Mouse (Mus musculus) CD4-positive helper T cell, adult 2 months (primary cell): ENCODE data around the gene Ccdc134.

Experiments used
- DNase-seq: peaks from one replicate; pipeline ENCODE4 v3.0.0-alpha.2; 2012; ENCODE audit warnings: low read depth, missing footprints, low spot score

Gene Ccdc134

DNA sequence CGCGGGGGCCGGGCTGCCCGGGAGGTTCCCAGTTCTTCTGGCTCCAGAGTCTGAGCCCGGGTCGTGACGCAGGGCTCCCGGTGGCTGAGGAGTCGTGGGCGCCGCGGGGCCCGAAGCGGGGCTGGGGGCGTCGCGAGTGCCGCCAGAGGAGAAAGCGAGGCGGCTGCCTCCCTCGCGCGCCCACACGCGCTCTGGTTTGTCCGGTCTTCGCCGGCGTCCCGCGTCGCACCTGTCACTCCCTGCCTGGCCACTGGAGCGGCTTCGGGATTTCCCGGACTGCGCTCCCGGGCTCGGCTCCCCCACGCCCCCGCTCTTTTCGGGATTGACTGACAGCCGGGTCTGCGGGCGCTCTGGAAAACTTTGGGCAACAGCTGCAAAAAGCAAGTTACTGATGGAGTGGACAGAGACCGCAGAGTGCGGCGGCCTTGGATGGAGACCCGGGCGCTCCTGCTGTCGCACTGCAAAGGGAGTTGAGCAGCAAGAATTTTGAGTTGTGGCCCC, 19.9 kb downstream of the Ccdc134 start:
- peak; percentile 65 for DNase-seq

DNA sequence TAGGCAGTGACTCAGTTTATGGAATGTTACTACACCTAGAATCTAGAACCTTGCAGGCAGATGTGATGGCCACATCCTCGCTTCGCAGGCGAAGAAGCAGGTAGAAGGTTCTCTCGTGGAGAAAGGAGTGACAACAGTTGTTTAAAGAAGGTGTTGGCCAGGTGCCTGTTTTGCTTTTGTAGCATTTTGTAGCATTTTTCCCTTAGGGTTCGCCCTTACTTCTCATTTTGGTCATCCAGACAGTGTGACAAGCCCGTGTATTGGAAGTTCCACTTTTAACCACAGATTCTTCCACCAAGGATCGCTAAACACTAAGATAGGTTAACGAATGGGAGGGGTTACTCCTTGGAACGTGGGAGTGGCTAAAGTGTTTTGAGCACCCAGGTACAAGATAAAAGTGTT, 20.8 kb downstream of the Ccdc134 start:
- DNase-seq: peak; percentile 60

DNA sequence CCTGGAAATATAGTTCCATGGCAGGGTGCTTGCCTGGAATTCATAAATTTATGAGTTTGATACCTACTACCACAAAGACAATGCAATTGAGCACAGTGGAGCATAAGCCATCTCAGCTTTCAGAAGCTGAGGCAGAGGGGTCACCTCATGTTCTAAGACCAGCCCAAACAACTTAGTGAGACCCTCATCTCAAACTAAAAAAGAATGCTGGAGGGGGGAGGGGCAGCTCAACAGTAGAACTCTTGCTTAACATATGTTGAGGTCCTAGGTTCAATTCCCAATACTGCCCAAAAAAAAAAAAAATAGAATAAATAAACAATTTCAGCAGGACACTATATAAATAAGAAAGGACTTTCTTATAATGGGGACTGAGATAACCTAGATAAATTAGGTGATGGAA, 22.3 kb downstream of the Ccdc134 start:
- no peak for DNase-seq

DNA sequence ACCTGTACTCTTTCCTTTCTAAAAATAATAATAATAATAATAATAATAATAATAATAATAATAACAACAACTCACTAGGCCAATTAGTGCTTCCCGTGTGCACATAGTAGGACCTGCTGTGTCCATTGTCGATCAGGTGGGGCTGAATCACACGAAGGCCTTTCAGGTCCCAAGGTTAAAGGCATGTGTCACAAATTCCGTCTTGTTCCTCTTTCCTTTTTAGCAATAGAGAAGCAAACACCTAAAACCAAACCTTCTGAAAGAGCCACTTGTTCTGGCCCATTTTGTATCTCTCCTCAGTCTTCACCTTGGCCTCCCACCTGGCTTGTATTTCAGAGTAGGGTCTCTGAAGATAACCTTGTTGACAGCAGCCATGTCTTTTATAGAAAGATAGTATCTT, 23.5 kb downstream of the Ccdc134 start:
- DNase-seq: no peak

DNA sequence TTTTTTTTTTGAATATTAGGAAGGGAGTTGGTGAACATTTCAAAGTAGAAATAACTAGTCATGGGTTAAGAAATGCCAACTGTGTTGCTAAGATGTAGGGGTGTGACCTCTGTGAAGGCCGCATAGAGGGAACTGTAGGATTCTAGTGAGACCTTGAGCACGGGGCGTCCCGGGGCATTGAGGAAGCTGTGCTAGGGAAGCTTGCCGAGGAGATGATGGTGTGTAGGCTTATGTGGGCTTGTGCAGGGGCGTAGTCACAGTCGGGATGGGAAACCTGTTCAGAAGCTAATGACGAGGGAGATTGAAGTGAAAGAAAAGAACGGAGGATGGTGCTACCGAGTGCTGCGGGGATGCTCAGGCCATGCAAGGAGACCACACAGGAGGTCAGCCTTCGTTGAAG, 24.3 kb downstream of the Ccdc134 start:
- no peak for DNase-seq

DNA sequence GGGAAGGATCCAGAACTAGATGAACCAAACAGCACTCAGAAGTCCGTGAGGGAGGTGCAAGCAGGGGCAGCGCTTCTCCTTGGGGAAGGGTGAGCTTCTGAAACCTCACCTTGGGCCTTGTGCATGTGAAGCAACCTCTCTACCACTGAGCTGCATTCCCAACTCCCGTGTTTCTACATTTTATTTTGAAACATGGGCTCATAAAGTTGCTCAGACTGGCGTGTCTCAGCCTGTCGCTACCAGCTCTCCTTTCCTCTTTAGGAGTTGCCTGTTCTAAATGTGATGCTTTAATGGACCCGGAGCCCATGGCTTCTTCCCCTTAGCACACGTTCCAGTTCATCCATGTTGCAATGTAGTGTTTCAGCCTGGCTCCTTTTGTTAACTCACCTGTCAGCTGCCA, 24.7 kb downstream of the Ccdc134 start:
- DNase-seq: no peak

DNA sequence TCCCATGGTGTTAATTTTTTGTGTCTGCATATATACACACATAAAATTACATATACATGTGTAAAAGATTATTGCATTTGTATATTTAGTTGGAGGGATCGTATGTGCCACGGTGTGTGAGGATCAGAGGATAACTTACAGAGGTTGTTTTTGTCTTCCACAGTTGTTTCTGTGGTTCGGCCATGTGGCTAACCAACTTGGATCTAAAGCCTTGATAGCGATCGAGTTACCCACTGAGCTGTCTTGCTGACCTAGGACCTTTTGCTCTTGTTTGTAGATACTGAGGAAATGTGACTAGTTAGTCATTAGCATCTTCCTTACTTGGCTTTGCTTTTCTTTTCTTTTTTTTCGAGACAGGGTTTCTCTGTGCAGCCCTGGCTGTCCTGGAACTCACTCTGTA, 28.6 kb downstream of the Ccdc134 start:
- DNase-seq: peak; percentile 71

DNA sequence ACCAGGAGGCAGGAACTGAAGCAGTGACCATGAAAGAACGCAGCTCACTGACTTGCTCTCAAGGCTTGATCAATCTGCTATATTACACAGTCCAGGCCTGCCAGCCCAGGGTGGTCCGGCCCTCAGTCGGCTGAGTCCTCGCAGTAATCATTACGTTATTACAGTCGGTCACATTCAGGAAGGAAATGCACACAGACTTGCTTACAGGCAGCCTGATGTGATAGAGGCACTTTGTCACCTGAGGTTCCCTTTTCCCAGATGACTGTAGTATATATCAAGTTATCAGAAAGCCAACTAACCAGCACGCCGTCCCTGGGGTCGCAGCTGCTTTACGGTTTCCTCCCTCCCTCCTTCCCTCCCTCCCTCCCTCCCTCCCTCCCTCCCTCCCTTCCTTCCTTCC, 29.2 kb downstream of the Ccdc134 start:
- DNase-seq: no peak

DNA sequence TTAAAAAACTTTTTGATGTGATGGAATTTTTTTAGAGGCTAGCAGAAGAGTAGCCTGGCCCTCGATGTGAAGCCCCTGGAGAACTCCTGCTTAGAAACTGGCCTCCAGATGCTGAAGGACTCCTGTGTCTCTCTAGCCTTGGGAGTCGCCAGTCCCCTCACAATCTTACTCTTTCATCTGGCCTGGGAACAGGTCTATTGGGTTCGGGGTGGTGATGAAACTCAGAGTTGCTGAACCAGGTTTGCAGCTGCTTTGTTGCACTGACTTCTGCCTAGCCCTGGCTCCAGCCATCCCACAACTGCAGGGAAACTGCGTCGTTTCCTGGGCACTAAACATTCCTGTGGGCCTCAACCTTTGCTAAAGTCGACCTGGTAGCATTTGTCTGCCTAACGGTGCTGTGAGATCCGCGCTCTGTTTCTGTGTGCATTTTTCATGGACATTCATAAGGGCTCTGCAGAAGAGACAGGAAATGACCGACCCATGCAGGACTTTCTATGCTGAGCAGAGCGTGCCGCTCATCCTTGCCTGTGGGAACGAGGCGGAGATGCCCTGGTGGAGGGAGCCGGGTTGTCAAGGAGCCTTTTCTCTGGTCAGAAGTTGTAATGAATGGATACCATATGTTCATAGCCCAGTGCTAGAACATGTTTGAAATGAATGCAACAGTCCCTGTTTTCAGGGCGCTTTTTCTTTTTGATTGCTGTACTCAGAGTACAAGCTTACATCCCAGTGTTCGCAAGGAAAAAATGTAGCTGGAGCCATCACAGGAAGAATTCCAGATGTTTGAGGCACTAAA, 30.7 kb downstream of the Ccdc134 start:
- no peak for DNase-seq

DNA sequence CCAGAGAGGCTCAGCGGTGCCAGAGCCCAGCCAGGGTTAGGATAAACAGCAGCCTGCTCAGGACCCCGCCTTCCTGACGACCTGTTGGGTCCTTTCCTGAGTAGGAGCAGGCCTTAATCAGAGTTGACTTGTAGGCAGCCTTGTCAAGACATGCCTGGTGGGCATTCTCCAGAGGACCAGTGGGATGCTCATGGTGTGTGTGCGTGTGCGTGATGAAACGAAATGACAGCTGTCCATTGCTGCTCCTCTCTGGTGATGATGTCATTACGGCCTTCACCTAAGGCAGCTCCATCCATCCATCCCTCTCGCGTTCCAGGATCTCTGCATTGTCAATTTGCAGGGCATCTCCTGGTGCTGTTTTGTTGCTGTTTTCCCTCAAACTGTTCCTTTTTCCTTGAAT, 31.7 kb downstream of the Ccdc134 start:
- no peak for DNase-seq

DNA sequence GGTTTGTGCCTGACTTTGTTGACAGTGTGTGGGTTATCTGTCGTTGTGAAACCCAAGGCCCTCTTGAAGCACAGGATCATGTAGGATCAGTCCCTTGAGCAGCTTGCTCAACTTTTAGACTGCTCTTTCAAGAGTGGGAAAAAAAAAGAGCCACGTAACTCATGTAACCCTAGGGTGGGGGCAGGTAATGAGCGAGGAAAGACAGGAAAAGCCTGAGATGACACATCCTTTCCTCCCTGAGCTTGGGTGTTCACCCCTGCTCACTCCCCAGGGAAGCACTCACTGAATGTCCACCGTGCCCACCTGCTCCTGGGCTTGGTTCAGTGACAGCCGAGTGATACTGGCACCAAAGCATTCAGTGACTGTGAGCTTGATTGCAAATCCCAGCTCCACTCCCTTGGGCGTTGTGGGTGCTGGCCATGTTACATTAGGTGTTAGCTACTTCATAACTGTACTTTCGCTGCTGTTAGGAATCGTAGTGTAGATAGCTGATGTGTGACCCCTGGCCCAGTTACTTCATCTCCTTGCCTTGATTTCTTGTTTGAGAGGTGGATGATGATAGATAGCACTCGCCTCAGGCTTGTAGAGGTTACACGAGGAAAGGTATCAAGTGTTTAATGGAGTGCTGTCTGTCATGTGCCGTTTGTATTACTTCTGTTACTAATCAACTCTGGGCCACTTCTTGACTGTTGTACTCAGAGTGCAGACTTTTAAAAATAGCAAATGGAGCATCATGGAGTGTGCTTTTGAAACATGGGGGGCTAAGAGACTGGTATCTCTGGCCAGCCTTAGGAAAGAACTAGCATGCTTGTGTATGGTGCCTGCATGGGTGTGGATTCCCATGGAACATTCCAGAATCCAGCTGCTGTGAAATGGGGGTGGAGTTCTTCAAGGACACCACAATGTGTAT, 33.3 kb downstream of the Ccdc134 start:
- DNase-seq: no peak

DNA sequence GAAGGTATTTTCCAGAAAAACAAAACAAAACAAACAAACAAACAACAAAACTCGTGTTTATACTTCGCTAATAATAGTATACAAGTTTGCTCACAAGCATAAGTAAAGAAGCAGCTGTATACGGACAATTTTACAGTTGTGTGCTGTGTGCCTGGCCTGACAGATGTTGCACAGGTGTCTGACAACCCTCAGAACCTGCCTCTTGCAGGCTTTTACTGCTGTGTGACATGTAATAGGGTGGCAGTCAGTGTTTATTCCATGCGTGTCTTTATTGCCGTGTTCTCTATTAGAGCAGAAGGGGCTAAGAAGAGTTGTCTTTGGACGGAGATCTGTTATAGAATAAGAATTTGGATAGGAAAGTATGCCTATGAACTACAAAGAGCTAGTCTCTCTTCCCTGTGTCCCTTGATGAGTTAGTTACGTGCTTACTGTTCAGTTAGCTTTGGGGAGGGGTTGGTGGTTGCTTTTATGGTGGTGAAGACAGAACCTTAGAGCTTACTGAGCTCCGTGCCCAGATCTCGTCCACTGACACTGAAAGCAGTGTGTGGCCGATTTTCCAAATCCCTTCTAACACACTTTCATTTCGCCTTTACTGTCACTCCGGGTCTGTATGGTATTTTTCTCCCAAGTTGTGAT, 34.4 kb downstream of the Ccdc134 start:
- peak; percentile 57 for DNase-seq

DNA sequence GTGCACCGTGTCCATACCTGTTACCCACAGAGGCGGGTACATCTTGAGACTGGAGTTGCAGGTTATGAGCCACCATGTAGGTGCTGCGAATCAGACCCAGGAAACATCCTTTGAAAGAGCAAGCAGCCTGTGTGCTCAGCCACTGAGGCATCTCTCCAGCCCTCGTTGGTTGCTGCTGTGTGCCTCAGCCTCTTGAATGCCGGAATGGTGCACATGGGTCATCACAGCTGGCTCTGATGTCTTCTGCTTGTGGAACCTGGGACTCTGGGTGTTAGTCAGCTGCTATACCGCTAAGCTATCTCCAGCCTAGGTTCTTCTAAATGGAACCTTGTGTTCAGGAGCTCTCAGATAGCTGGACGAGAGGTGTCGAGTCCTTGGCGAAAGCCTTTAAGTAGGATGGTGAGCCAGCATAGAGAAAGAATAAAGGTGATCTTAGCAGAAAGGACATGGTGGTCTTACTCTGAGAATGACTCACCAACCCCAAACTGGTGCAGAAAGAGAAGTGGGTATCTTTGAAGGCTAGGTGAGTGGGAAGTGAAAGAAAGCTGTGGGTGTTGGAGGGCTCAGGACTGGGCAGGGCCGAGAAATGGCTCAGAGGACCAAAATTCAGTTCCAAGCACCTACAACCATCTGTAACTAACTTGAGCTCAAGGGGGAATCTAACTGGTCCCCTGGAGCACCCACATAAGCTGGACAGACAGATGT, 35.8 kb downstream of the Ccdc134 start:
- peak; percentile 35 for DNase-seq

DNA sequence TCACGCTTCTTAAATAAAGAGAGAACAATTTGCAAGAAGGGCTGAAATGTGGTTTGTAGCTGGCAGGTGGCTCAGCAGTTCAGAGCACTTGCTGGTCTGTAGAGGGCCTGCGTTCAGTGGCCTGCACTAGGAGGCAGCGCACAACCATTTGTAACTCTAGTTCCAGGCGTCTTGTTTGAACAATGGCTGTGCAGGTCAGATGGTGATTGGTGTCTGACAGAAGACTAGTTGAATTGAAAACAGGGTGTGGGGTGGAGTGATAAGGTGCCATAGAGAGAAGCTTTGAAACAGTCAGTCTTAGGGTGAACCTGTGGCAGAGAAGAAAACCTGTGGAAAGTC, 36.3 kb downstream of the Ccdc134 start:
- peak; percentile 43 for DNase-seq

DNA sequence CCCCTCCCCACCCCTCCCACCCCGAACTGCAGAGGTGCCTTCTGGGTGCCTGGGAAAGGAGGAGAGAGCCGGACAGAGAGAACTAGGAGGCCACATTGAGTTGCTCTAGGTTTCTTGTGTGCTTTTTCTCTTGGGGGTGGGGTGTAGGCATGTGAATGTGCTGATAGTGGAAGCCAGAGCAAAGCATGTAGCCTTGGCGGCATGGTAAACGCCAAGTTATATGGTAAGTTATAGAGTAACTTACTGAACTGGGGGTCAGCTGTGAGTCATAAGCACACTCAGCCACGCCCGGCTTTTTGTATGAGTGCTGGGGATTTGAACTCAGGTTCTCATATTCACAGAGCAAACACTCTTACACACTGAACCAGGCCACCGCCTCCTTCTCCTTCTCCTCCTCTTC, 36.8 kb downstream of the Ccdc134 start:
- peak; percentile 19 for DNase-seq

DNA sequence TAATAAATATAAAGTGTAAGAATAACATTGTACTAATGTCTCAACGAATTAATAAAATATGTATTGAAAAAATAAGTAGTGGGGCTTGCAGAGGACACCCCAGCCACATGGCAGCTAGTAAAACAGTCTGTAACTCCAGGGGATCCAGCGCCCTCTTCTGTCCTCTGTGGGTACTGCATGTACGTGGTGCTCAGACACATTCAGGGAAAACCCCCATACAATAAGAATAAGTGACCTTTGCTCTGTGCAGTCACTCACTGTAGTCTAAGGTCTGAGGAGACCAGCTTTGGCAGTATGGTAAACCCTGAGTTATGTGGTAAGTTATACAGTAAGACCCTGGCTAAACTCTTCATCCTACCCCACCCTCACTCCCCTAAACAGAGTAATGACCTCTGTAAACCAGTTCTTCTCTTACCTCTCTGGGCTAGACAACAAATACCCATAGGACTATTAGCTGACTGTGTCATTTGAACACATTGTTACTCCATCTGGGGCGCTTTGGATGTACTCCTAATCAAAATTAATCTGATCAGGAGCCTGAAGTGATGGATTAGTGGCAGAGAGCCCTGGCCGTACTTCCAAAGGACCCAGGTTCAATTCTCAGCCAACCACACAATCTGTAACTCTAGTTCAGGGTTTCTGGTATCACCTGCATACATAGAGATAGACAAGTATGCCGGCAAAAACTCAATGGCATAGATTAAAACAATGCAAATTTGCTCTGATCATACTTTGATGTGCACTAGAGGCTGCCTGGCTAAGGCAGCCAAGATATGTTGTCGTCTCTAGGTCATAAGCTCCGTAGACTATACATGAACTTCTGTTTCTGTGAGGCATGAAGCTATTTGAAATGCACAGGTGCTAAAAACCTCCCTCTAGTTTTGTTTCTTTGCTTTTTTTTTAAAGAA, 37.9 kb downstream of the Ccdc134 start:
- peak; percentile 86 for DNase-seq

DNA sequence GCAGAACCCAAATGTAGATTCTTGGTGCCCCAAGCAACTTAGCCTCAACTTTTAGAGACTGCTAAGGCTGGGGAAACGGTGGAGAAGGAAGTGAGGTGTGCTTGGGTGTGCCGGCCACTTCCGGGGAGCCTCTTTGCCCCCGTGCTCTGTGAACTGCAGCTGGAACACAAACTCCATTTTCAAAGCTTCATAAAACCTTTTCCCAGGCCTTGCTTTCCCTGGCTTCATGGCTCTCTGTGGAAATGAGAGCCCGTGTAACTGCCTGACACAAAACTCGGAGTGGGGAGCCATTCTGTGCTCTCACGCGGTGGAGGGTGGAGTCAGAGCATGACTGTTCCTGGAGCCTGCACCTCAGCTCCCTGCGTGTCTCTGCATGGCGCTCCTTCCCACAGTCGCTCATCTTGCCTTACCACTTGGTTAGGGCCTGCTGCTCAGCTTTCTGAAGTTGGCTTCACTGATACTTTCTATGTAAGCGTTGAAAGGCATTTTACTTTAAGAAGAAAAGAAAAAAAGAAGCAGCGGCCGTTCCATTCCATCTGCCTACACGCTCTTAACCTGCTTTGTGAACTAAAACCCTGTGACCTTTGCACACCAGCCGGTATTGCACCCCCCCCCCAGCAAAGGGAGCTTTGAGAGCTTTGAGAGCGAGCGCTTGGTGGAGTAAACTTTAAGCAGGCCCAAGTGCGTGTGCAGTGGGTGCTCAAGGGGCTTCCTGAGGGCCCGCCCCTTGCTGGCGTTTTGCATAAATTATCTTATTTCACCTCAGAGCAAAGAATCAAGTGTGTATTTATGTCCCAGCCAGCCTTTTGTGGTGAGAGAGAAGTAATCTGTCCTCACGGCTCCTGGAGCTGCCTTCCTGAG, 38.7 kb downstream of the Ccdc134 start:
- peak; percentile 82 for DNase-seq

DNA sequence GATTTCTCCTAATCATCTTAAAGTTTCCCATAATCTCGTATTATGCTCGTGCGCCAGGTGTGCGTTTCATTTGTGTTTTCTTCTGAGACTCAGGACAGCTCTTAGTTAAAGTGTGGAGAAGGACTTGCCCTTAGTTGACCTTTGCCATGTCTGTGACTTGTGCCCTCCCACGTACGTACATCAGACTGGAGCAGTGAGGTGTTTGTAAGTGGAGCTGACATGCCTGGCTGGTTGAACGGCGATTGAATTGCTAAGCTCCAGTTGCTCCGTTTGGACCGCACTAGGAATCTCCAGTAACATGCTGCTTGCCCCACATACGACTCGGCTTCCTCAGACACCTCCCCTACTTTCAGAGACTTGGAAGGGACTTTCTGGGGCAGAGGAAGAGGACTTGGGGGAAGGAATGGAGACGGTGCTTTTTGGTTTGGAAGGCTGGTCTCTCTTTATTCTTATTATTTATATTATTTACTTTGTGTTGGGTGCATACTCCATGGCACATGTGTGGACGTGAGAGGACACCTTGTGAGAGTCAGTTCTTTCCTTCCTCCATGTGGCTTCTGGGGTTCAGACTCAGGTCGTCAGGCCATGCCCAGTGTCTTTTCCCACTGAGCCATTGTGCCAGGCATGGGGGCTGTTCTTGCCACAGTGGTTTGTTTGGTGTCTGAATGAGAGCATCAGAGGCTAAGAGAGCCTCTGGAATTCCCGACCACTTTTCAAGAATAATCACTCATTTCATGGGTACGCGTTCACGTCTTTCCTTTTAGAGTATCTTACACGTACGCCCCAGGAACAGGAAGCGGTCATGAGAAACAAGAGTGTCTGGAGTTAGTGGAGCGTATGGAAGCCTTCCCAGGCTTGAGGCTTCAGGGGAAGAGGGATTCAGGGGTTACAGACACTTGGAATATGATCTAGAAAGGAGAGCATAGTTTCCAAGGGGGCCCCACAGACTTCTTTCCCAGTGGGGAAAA, 39.8 kb downstream of the Ccdc134 start:
- DNase-seq: peak; percentile 36
